ENCODE assay signal across 8 mouse cellular contexts in the genomic region with DNA sequence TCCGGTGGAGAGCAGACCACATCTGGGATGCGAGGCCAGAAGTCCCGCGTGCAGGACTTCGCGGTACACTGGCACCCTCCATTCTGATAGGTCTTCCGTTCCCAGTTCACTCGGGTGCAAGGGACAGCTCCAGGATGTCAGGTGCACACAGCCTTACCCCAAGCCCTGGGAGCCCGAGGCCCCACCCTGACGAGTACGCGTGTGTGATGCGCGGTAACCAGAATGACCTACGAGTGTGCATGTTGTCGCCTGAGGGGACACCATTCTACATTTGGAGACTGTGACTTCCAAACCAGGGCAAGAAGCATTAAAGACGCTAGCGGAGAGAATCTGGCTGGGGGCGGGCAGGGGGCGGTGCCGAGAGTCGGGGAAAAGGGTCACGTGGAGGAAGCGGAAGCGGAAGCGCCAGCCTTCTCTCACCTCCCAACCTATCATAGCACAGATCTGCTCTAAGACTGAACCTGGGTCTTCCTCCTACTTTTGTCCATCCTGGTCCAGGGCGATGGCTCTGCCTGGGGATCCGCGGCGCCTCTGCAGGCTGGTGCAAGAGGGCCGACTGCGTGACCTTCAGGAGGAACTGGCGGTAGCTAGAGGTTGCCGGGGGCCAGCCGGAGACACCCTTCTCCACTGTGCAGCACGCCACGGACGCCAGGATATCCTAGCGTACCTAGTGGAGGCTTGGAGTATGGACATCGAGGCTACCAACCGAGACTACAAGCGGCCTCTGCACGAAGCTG. TPM values are rescaled to one million over a fixed set of nuclear protein-coding genes. Genes with fewer than 3 reads are reported as not detected.
DNase-seq lines count a peak whose midpoint lies in the region; ATAC-seq and TF ChIP-seq lines count a peak whose summit lies in the region.

No protein-coding gene starts in this region.

- H3K9ac ChIP-seq in ES-Bruce4 (ENCODE audit: low read depth, poor library complexity, severe bottlenecking), result peak overlapping the region; percentile 69
- H3K9ac ChIP-seq in forebrain, embryonic 13.5 days, result peak overlapping the region; percentile 90
- peak overlapping the region; percentile 86 for H3K9ac ChIP-seq in liver, postnatal 0 days (replicated peaks)
- peak overlapping the region; percentile 76 for H3K9ac ChIP-seq in neural tube, embryonic 14.5 days (replicated peaks; ENCODE audit: low read depth, low read length)

- no peaks in the 10 kb centered on the region for H3K27me3 ChIP-seq in ES-Bruce4 (ENCODE audit: control insufficient read depth, insufficient read depth, low read length, poor library complexity, severe bottlenecking)
- no peaks in the 10 kb centered on the region for H3K27me3 ChIP-seq in forebrain, embryonic 13.5 days
- no peaks in the 10 kb centered on the region for H3K27me3 ChIP-seq in liver, postnatal 0 days (ENCODE audit: insufficient read depth, low read length)
- no peaks in the 10 kb centered on the region for H3K27me3 ChIP-seq in neural tube, embryonic 14.5 days (ENCODE audit: control insufficient read depth, insufficient read depth, low read length)

- H3K4me3 ChIP-seq in ES-Bruce4 (ENCODE audit: low read depth, low read length), result peak overlapping the region; percentile 84
- H3K4me3 ChIP-seq in forebrain, embryonic 13.5 days, result peak overlapping the region; percentile 84
- peak overlapping the region; percentile 97 for H3K4me3 ChIP-seq in liver, postnatal 0 days (ENCODE audit: low read depth, low read length)
- H3K4me3 ChIP-seq in neural tube, embryonic 14.5 days (ENCODE audit: low read depth, low read length), result peak overlapping the region; percentile 88

- under 1% methylated on average over 43 of the region's 43 CpGs for WGBS in forebrain, embryonic 13.5 days
- WGBS in large intestine, adult 2 months, result under 1% methylated on average over 43 of the region's 43 CpGs
- WGBS in liver, postnatal 0 days (ENCODE audit: insufficient replicate concordance), result under 1% methylated on average over 43 of the region's 43 CpGs
- under 1% methylated on average over 43 of the region's 43 CpGs for WGBS in neural tube, embryonic 14.5 days

- no peak overlapping the region; the same call in 1 of the 2 replicates for H3K27ac ChIP-seq in ES-Bruce4 (ENCODE audit: insufficient read depth, low read length)
- H3K27ac ChIP-seq in forebrain, embryonic 13.5 days, result peak overlapping the region; percentile 96
- peak overlapping the region; percentile 95 for H3K27ac ChIP-seq in liver, postnatal 0 days (ENCODE audit: low read depth)
- peak overlapping the region; percentile 92 for H3K27ac ChIP-seq in neural tube, embryonic 14.5 days (ENCODE audit: low read depth, low read length)

- H3K4me1 ChIP-seq in ES-Bruce4 (ENCODE audit: control insufficient read depth, insufficient read depth, low read length), result no peaks in the 10 kb centered on the region
- H3K4me1 ChIP-seq in forebrain, embryonic 13.5 days, result peaks cover 34% of the 10 kb centered on the region
- H3K4me1 ChIP-seq in liver, postnatal 0 days (ENCODE audit: insufficient read depth), result peaks cover 19% of the 10 kb centered on the region
- peaks cover 18% of the 10 kb centered on the region for H3K4me1 ChIP-seq in neural tube, embryonic 14.5 days (ENCODE audit: control insufficient read depth, insufficient read depth, low read length)

- DNase-seq in heart, postnatal 10 days, result peak; percentile 88 to 90
- DNase-seq in large intestine, adult 2 months (ENCODE audit: low read depth, low spot score), result peak; percentile 83
- DNase-seq in liver, postnatal 0 days, result peak; percentile 92
- DNase-seq in testis, postnatal 10 days (ENCODE audit: low spot score), result peak; percentile 92

- ATAC-seq in cerebellum, adult (ENCODE audit: insufficient number of reproducible peaks, low FRiP score, low TSS enrichment), result peak; percentile 85
- peak; percentile 90 for ATAC-seq in forebrain, embryonic 13.5 days
- ATAC-seq in liver, postnatal 0 days, result peak; percentile 83
- peak; percentile 91 for ATAC-seq in neural tube, embryonic 14.5 days (ENCODE audit: low read depth)

- TF ChIP-seq POLR2A in ES-Bruce4 (IDR thresholded peaks at IDR 0.05; ENCODE audit: insufficient read depth, low read length), result peak; percentile 21

- H3K4me2 ChIP-seq in forebrain, embryonic 13.5 days, result peak overlapping the region; percentile 84
- peak overlapping the region; percentile 100 for H3K4me2 ChIP-seq in liver, postnatal 0 days (ENCODE audit: low read depth, low read length)
- H3K4me2 ChIP-seq in neural tube, embryonic 14.5 days (ENCODE audit: low read depth, low read length), result peak overlapping the region; percentile 77

- intact Hi-C loops in heart, postnatal 10 days (cut with DNase I), result loop anchor here (5.0 kb wide), 1 partner anchor 176 kb away; a partner anchor contains a TSS

- TF ChIP-seq EP300 in ES-Bruce4 (IDR thresholded peaks at IDR 0.05; ENCODE audit: insufficient read depth, low read depth, low read length), result no peak
- no peak for TF ChIP-seq EP300 in liver, postnatal 0 days (IDR thresholded peaks at IDR 0.05; ENCODE audit: low read depth)

- H3K9me3 ChIP-seq in ES-Bruce4 (replicated peaks; ENCODE audit: control insufficient read depth, insufficient read depth, low read length, poor library complexity, severe bottlenecking), result no peaks in the 10 kb centered on the region
- H3K9me3 ChIP-seq in forebrain, embryonic 13.5 days (replicated peaks), result no peaks in the 10 kb centered on the region
- no peaks in the 10 kb centered on the region for H3K9me3 ChIP-seq in liver, postnatal 0 days (ENCODE audit: low read length)
- no peaks in the 10 kb centered on the region for H3K9me3 ChIP-seq in neural tube, embryonic 14.5 days (ENCODE audit: control insufficient read depth, low read length)

- H3K36me3 ChIP-seq in ES-Bruce4 (ENCODE audit: control insufficient read depth, insufficient read depth, low read length, poor library complexity, severe bottlenecking), result no peaks in the 10 kb centered on the region; the same call in none of the 2 replicates
- peaks cover 26% of the 10 kb centered on the region for H3K36me3 ChIP-seq in forebrain, embryonic 13.5 days (ENCODE audit: poor library complexity, severe bottlenecking)
- peaks cover 22% of the 10 kb centered on the region for H3K36me3 ChIP-seq in liver, postnatal 0 days (replicated peaks; ENCODE audit: insufficient read depth, low read length)
- peaks cover 13% of the 10 kb centered on the region; the same call in 1 of the 2 replicates for H3K36me3 ChIP-seq in neural tube, embryonic 14.5 days (ENCODE audit: control insufficient read depth, insufficient read depth, low read length)

- TF ChIP-seq CTCF in ES-Bruce4 (IDR thresholded peaks at IDR 0.05; ENCODE audit: low read depth, low read length), result no peak
- TF ChIP-seq CTCF in liver, postnatal 0 days (IDR thresholded peaks at IDR 0.05; ENCODE audit: low read depth), result peak; percentile 33; the same call in 1 of the 2 replicates

RNA-seq across cellular contexts. Expression of a gene that starts 0.6 kb away (rescaled TPM):
- 24.6 and 26.1 TPM in 2 replicates for polyA plus RNA-seq in ES-Bruce4 (2011; ENCODE audit: insufficient read depth, insufficient read length, low read depth, missing spikeins)
- polyA plus RNA-seq in forebrain, embryonic 13.5 days (2015; fragmentation: Nextera tagmentation; extraction: Ambion mirVana), result 44.8 and 51.8 TPM in 2 replicates
- 10 to 100 TPM; 27.3 to 31.1 TPM for total RNA-seq in heart, postnatal 10 days (2021)
- polyA plus RNA-seq in large intestine, adult 2 months (2012; rRNA removed), result 55.9 and 67.8 TPM in 2 replicates
- 9.1 and 11.5 TPM in 2 replicates for polyA plus RNA-seq in liver, postnatal 0 days (2015; fragmentation: Nextera tagmentation; extraction: Ambion mirVana)
- polyA plus RNA-seq in neural tube, embryonic 14.5 days (2014; fragmentation: Nextera tagmentation; extraction: Ambion mirVana), result 39.3 and 39.4 TPM in 2 replicates

RNA-seq across cellular contexts. Expression of a gene that starts 0.9 kb away (rescaled TPM):
- polyA plus RNA-seq in ES-Bruce4 (2011; ENCODE audit: insufficient read depth, insufficient read length, low read depth, missing spikeins), result 73.7 and 87.9 TPM in 2 replicates
- polyA plus RNA-seq in forebrain, embryonic 13.5 days (2015; fragmentation: Nextera tagmentation; extraction: Ambion mirVana), result 111 and 120 TPM in 2 replicates
- total RNA-seq in heart, postnatal 10 days (2021), result 10 to 100 TPM; 77.2 to 80.4 TPM
- 25.1 and 39.4 TPM in 2 replicates for polyA plus RNA-seq in large intestine, adult 2 months (2012; rRNA removed)
- 19.9 and 24.3 TPM in 2 replicates for polyA plus RNA-seq in liver, postnatal 0 days (2015; fragmentation: Nextera tagmentation; extraction: Ambion mirVana)
- 125 and 146 TPM in 2 replicates for polyA plus RNA-seq in neural tube, embryonic 14.5 days (2014; fragmentation: Nextera tagmentation; extraction: Ambion mirVana)
